Mouse (Mus musculus) cerebellum, adult 2 months (tissue): ENCODE results near the gene Ednra. TPM values are rescaled to one million over a fixed set of nuclear protein-coding genes. Genes with fewer than 3 reads are reported as not detected.
"Not testable (repeated sequence)": the region's sequence is repeated elsewhere in the genome, so short reads cannot be mapped to it uniquely, and the experiment has no call there.

Source experiments
- DNase-seq, 2 experiments: peaks; one replicate each; pipeline ENCODE4 v3.0.0; 2021
- H3K27ac ChIP-seq: fragments of 200-500 bp; 2 replicates; pipeline ENCODE4 v1.5.1; 2012; ENCODE audit warnings: low read length, control low read depth, inconsistent platforms; ENCODE audit not compliant: insufficient read depth
- H3K27me3 ChIP-seq: fragments of 200-500 bp; 2 replicates; pipeline ENCODE4 v1.6.1; 2012; ENCODE audit warnings: inconsistent platforms, mild to moderate bottlenecking, low read length, moderate library complexity; ENCODE audit not compliant: control insufficient read depth, insufficient read depth
- H3K4me1 ChIP-seq: fragments of 200-500 bp; 2 replicates; pipeline ENCODE4 v1.6.1; 2011; ENCODE audit warnings: low read length; ENCODE audit not compliant: control insufficient read depth, insufficient read depth
- H3K4me3 ChIP-seq: fragments of 200-500 bp; replicated peaks from 2 replicates; pipeline ENCODE3; 2011; ENCODE audit warnings: mild to moderate bottlenecking, low read depth, low read length, control low read depth; ENCODE audit not compliant: insufficient read depth
- CTCF ChIP-seq: fragments of 200-500 bp; IDR thresholded peaks from 2 replicates; pipeline ENCODE4 v1.5.1; 2011; ENCODE audit warnings: low read depth, mild to moderate bottlenecking, control low read depth, low read length, moderate library complexity, borderline replicate concordance; ENCODE audit not compliant: insufficient read depth
- POLR2A ChIP-seq: fragments of 200-500 bp; IDR thresholded peaks from 2 replicates; pipeline ENCODE4 v1.6.1; 2011; ENCODE audit warnings: low read length, control low read depth, borderline replicate concordance; ENCODE audit not compliant: insufficient read depth
- WGBS: fragments of 180-500 bp; shearing (Covaris S2); methylation state at CpG from one replicate; pipeline ENCODE4 v1.1.7; 2018; 5-methylcytosine and 5-hydroxymethylcytosine counted together
- polyA plus RNA-seq: library from polyadenylated mRNA; depleted of rRNA; stranded (reverse); fragments of >200 nt; gene quantifications from 2 replicates; pipeline ENCODE4 v1.2.3, GENCODE M21; 2012

Ednra gene
- polyA plus RNA-seq, 1 experiment = 4.2 TPM

GRCm38 (mm10) chr8:77713688-77714087 is 10.6 kb downstream of the Ednra start:
- H3K4me1 ChIP-seq = no peaks in the 10 kb centered on the region; the same call in 1 of the 2 replicates
- H3K4me3 ChIP-seq = no peak overlapping the region
- no peak for DNase-seq
- TF ChIP-seq POLR2A (no peak), CTCF (no peak)
- no peaks in the 10 kb centered on the region for H3K27me3 ChIP-seq
- H3K27ac ChIP-seq = no peak overlapping the region
- 90% methylated on average over 5 of the region's 5 CpGs for WGBS

DNA sequence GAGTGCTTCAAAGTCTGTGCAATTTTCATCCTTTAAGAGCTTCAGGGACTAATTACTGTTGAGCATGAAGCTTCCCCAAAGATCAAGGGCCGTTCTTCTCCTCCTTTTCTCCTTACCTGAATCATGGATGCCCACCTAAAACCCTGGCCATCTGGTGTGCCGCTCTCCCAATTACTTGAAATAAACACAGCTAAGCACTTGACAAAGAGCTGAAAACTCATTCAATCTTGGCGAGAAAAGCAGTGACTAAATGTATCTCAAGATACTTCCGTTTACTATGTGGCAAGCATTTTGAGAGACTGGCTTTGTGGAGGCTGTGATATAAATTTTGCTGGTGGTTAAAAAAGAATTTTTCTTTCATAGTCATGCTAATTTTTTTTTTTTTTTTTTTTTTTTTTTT is 19.5 kb downstream of the Ednra start:
- TF ChIP-seq POLR2A = no peak
- TF ChIP-seq CTCF = no peak
- no peak for DNase-seq
- Histone ChIP-seq H3K4me1 (no peaks in the 10 kb centered on the region), H3K27me3 (no peaks in the 10 kb centered on the region), H3K27ac (no peak overlapping the region), H3K4me3 (no peak overlapping the region)
- 94% methylated on average over 4 of the region's 4 CpGs for WGBS

- no peak for TF ChIP-seq POLR2A
- TF ChIP-seq CTCF = no peak
- WGBS = 87% methylated on average over 10 of the region's 10 CpGs
- no peak overlapping the region for H3K4me3 ChIP-seq
These were observed 26.2 kb downstream of the Ednra start for GRCm38 (mm10) chr8:77698028-77698427.

DNA sequence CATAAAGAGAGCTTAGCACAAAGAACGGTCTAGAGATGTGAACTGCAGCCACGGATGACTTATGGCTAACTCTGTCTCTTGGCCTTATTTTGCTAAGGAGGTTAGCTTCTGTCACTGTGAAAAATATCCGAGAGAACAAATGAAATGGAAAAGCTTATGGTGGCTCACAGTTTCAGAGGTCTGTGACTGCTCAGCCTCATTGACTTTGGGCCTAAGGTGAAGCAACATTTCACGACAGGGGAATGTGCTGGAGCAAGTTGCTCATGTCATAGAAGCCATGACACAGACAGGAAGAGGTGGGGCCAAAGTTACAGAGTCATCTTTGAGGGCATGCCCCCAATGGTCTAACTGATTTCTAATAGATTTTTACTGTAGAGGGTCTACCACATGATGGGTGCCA is 28.1 kb downstream of the Ednra start:
- Histone ChIP-seq H3K4me1 (no peaks in the 10 kb centered on the region), H3K27me3 (no peaks in the 10 kb centered on the region), H3K4me3 (no peak overlapping the region), H3K27ac (no peak overlapping the region)
- WGBS = 87% methylated on average over 4 of the region's 4 CpGs
- TF ChIP-seq CTCF = no peak
- DNase-seq = no peak

More at GRCm38 (mm10) chr8:77698028-77698427, 26.2 kb downstream of the Ednra start:
- Histone ChIP-seq H3K4me1 (no peaks in the 10 kb centered on the region), H3K27me3 (no peaks in the 10 kb centered on the region), H3K27ac (no peak overlapping the region)
- no peak for DNase-seq

DNA sequence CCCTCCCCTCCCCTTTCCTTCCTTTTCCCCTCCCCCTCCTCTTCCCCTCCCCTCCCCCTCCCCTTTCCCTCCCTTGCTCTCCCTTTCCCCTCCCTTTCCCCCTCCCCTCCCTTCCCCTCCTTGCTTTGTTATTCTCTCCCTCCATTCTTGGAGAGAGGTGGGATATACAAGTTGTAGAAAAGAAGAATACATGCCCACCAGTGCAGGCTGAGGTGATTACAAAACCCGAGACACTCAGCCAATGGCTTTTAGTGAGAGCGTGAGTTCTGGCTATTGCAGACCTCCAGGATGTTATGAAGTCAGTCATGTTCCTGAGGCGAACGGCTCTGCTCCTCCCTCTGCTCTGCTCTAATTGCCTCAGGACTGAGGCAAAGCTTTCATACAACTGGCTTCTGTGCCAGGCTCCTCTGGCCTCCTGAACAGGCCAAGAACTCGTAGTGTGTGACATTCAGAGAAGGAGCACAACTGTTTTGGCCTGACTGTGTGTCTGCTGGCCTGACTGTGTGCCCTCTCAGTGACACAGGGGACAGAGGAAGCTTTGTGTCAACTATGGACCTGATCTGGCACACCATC is 28.7 kb downstream of the Ednra start:
- DNase-seq = no peak
- Histone ChIP-seq H3K27me3 (no peaks in the 10 kb centered on the region), H3K27ac (no peak overlapping the region), H3K4me3 (no peak overlapping the region), H3K4me1 (no peaks in the 10 kb centered on the region)
- TF ChIP-seq POLR2A (no peak), CTCF (no peak)
- 25% methylated on average over 5 of the region's 5 CpGs for WGBS

- TF ChIP-seq POLR2A (no peak), CTCF (no peak)
- DNase-seq = no peak
- 86% methylated on average over 3 of the region's 3 CpGs for WGBS
- H3K4me3 ChIP-seq = no peak overlapping the region
- no peaks in the 10 kb centered on the region for H3K4me1 ChIP-seq
- H3K27me3 ChIP-seq = no peaks in the 10 kb centered on the region
- H3K27ac ChIP-seq = no peak overlapping the region
These were observed 29.2 kb downstream of the Ednra start for GRCm38 (mm10) chr8:77695070-77695469.

DNA sequence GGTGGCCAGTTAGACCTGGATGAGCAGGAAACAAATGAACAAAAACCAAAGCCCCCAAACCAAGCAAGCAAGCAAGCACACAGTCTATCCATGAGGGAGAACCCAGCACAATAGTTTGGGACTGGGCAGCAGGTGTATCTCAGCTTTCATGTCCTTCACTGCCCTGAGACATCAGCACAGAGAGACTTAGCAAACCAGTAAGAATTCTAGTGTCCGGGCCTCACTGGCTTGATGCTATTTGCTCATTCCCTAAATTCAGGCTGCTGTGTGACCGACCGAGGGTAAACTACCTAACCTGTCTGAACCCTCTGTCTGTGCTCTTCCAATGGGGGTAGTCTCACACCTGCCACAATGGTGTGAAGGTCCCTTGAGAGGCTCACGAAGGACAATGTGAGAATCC is 29.7 kb downstream of the Ednra start:
- H3K4me3 ChIP-seq = no peak overlapping the region
- no peaks in the 10 kb centered on the region for H3K4me1 ChIP-seq
- no peak for DNase-seq
- no peak overlapping the region for H3K27ac ChIP-seq
- TF ChIP-seq CTCF = no peak
- no peak for TF ChIP-seq POLR2A
- H3K27me3 ChIP-seq = no peaks in the 10 kb centered on the region
- 94% methylated on average over 4 of the region's 4 CpGs for WGBS

DNA sequence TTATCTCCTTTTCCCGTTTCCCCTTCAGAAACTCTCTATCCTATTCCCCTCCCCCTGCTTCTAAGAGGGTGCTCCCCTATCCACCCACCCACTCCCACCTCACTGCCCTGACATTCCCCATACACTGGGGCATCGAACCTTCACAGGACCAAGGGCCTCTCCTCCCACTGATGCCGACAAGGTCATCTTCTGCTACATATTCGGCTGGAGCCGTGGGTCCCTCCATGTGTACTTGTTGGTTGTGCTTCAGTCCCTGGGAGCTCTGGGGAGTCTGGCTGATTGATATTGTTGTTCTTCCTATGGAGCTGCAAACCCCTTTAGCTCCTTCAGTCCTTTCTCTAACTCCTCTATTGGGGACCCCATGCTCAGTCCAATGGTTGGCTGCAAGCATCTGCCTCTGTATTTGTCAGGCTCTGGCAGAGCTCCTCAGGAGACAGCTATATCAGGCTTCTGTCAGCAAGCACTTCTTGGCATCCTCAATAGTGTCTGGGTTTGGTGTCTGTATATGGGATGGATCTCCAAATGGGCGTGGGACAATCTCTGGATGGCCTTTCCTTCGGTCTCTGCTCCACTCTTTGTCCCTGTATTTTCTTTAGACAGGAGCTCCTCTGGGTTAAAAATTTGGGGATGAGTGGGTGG is 34.7 kb downstream of the Ednra start:
- WGBS = 85% methylated on average over 7 of the region's 7 CpGs

More for the DNA sequence above, 34.7 kb downstream of the Ednra start:
- not testable (repeated sequence) for H3K27me3 ChIP-seq, H3K27ac ChIP-seq, H3K4me3 ChIP-seq, H3K4me1 ChIP-seq, DNase-seq
